Mouse (Mus musculus): ENCODE measurements around the gene Ugt1a5. TPM values are rescaled to one million over a fixed set of nuclear protein-coding genes. Genes with fewer than 3 reads are reported as not detected.

Ugt1a5 gene
- polyA plus RNA-seq, 1 experiment from 2014 or later = 0.05 TPM

DNA sequence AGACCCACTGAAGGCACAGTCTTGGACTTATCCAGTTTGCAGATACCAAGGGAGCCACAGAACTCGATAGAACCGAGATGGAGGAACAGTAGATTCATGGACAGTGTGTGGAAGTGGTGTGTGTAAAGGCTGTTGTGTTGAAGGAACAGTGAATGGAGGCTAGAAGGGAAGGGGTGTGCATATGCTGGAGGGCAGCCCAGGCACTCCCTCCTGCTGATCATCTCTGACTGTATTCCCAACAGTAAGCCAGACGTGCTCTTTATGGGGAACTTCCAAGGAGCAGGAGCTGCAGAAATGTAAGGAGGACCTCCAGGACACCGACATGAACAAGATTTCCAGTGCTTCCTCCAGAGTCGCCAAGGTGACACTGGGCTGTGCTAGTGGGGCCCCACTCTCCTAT, 84.2 kb downstream of the Ugt1a5 start:
- Histone ChIP-seq H3K4me2 (ENCODE audit: low read depth, low read length) (no peak overlapping the region), H3K36me3 (ENCODE audit: control insufficient read depth, insufficient read depth) (no peaks in the 10 kb centered on the region), H3K27me3 (ENCODE audit: control insufficient read depth, insufficient read depth, low read depth, low read length) (no peaks in the 10 kb centered on the region), H3K9ac (ENCODE audit: low read depth, low read length) (no peak overlapping the region), H3K27ac (ENCODE audit: low read length) (no peak overlapping the region), H3K9me3 (replicated peaks; ENCODE audit: control insufficient read depth, low read length) (peaks cover 7% of the 10 kb centered on the region), H3K4me3 (ENCODE audit: low read depth, low read length) (no peak overlapping the region), H3K4me1 (ENCODE audit: control insufficient read depth, low read depth, low read length) (no peaks in the 10 kb centered on the region)
- 59% methylated on average over 5 of the region's 5 CpGs for WGBS (ENCODE audit: insufficient replicate concordance)
- no peak for ATAC-seq (ENCODE audit: low read depth)

DNA sequence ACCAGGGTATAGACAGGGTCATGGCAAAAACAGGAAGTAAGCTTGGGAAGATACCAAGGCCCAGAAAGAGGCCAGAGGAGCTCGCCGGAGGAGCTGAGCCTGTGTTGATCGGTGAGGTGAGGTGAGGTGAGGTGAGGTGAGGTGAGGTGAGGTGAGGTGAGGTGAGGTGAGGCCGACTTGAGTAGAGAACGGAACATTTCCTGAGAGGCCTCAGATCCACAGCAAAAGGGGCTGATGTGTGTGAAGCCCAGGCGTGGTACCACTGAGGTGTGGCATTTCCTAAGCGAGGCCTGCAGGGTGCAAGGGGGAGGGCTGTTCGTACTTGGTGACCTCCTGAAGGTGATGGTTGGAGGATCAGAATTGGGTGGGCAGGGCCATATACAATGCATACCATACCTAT, 87.3 kb downstream of the Ugt1a5 start:
- H3K36me3 ChIP-seq (ENCODE audit: control insufficient read depth, insufficient read depth) = no peaks in the 10 kb centered on the region
- H3K9me3 ChIP-seq (replicated peaks; ENCODE audit: control insufficient read depth, low read length) = peaks cover 7% of the 10 kb centered on the region; the same call in 1 of the 2 replicates
- WGBS (ENCODE audit: insufficient replicate concordance) = 54% methylated on average over 8 of the region's 8 CpGs
- no peak overlapping the region for H3K27ac ChIP-seq (ENCODE audit: low read length)
- no peaks in the 10 kb centered on the region for H3K4me1 ChIP-seq (ENCODE audit: control insufficient read depth, low read depth, low read length)
- H3K27me3 ChIP-seq (ENCODE audit: control insufficient read depth, insufficient read depth, low read depth, low read length) = no peaks in the 10 kb centered on the region
- no peak overlapping the region for H3K4me3 ChIP-seq (ENCODE audit: low read depth, low read length)
- no peak overlapping the region for H3K4me2 ChIP-seq (ENCODE audit: low read depth, low read length)
- ATAC-seq (ENCODE audit: low read depth) = peak; percentile 5; the same call in 1 of the 2 replicates
- no peak overlapping the region for H3K9ac ChIP-seq (ENCODE audit: low read depth, low read length)

GRCm38 (mm10) chr1:88253540-88253939, 87.7 kb downstream of the Ugt1a5 start:
- Histone ChIP-seq H3K4me1 (ENCODE audit: control insufficient read depth, low read depth, low read length) (no peaks in the 10 kb centered on the region), H3K27me3 (ENCODE audit: control insufficient read depth, insufficient read depth, low read depth, low read length) (no peaks in the 10 kb centered on the region), H3K9ac (ENCODE audit: low read depth, low read length) (no peak overlapping the region), H3K36me3 (ENCODE audit: control insufficient read depth, insufficient read depth) (no peaks in the 10 kb centered on the region), H3K9me3 (replicated peaks; ENCODE audit: control insufficient read depth, low read length) (peaks cover 7% of the 10 kb centered on the region; the same call in 1 of the 2 replicates), H3K4me3 (ENCODE audit: low read depth, low read length) (no peak overlapping the region), H3K4me2 (ENCODE audit: low read depth, low read length) (no peak overlapping the region), H3K27ac (ENCODE audit: low read length) (no peak overlapping the region)
- WGBS (ENCODE audit: insufficient replicate concordance) = 54% methylated on average over 6 of the region's 6 CpGs
- peak; percentile 46 for ATAC-seq (ENCODE audit: low read depth)

DNA sequence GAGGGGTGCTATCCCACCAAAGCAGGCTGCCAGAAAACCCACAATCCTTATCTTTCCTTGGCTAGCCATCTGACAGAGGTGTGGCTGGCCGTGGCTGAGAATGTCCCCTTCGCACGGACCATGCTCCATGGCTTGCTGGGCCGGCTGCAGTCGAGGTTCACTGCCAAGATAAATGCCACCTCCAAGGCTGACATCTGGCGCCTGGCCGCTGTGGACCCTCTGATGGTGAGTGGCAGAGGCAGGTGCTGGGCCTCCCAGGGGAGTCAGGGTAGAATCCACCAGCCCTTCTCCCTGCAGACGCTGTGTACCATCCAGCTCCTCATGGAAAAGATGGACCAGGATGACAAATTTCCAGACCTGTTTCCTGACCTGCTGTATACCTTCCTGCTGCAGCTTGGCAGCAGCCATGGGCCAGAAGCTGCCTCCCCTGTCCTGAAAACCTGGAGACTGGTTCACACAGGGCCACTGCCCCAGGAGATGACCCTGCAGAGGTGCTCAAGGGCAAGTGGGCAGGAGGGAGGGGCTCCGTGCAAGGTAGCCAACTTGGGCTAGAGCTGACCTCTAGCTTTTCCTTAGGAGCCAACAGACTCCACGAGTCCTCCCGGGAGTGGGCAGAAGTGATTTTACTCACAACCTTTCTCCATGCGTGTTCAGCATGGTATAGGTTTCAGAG, 89.1 kb downstream of the Ugt1a5 start:
- H3K4me2 ChIP-seq (ENCODE audit: low read depth, low read length) = no peak overlapping the region
- H3K27ac ChIP-seq (ENCODE audit: low read length) = no peak overlapping the region
- H3K4me3 ChIP-seq (ENCODE audit: low read depth, low read length) = no peak overlapping the region
- H3K27me3 ChIP-seq (ENCODE audit: control insufficient read depth, insufficient read depth, low read depth, low read length) = no peaks in the 10 kb centered on the region
- no peak for ATAC-seq (ENCODE audit: low read depth)
- H3K4me1 ChIP-seq (ENCODE audit: control insufficient read depth, low read depth, low read length) = peaks cover 9% of the 10 kb centered on the region
- WGBS (ENCODE audit: insufficient replicate concordance) = 60% methylated on average over 12 of the region's 12 CpGs
- no peaks in the 10 kb centered on the region; the same call in 1 of the 2 replicates for H3K9me3 ChIP-seq (replicated peaks; ENCODE audit: control insufficient read depth, low read length)
- no peak overlapping the region for H3K9ac ChIP-seq (ENCODE audit: low read depth, low read length)
- no peaks in the 10 kb centered on the region for H3K36me3 ChIP-seq (ENCODE audit: control insufficient read depth, insufficient read depth)

- H3K4me3 ChIP-seq (ENCODE audit: low read depth, low read length) = no peak overlapping the region
- ATAC-seq (ENCODE audit: low read depth) = no peak
- no peak overlapping the region for H3K9ac ChIP-seq (ENCODE audit: low read depth, low read length)
- peaks cover 15% of the 10 kb centered on the region for H3K4me1 ChIP-seq (ENCODE audit: control insufficient read depth, low read depth, low read length)
- WGBS (ENCODE audit: insufficient replicate concordance) = 47% methylated on average over 2 of the region's 2 CpGs
- H3K27ac ChIP-seq (ENCODE audit: low read length) = no peak overlapping the region
- H3K27me3 ChIP-seq (ENCODE audit: control insufficient read depth, insufficient read depth, low read depth, low read length) = no peaks in the 10 kb centered on the region
- no peaks in the 10 kb centered on the region for H3K36me3 ChIP-seq (ENCODE audit: control insufficient read depth, insufficient read depth)
- no peak overlapping the region for H3K4me2 ChIP-seq (ENCODE audit: low read depth, low read length)
- H3K9me3 ChIP-seq (replicated peaks; ENCODE audit: control insufficient read depth, low read length) = no peaks in the 10 kb centered on the region; the same call in 1 of the 2 replicates
Observed at GRCm38 (mm10) chr1:88255466-88255857, 89.7 kb downstream of the Ugt1a5 start.

GRCm38 (mm10) chr1:88255989-88256754, 90.4 kb downstream of the Ugt1a5 start:
- Histone ChIP-seq H3K4me3 (ENCODE audit: low read depth, low read length) (no peak overlapping the region), H3K4me1 (ENCODE audit: control insufficient read depth, low read depth, low read length) (peaks cover 18% of the 10 kb centered on the region), H3K9me3 (replicated peaks; ENCODE audit: control insufficient read depth, low read length) (no peaks in the 10 kb centered on the region), H3K4me2 (ENCODE audit: low read depth, low read length) (no peak overlapping the region), H3K36me3 (ENCODE audit: control insufficient read depth, insufficient read depth) (no peaks in the 10 kb centered on the region; the same call in 1 of the 2 replicates), H3K27ac (ENCODE audit: low read length) (no peak overlapping the region), H3K27me3 (ENCODE audit: control insufficient read depth, insufficient read depth, low read depth, low read length) (no peaks in the 10 kb centered on the region), H3K9ac (ENCODE audit: low read depth, low read length) (no peak overlapping the region)
- ATAC-seq (ENCODE audit: low read depth) = no peak
- 62% methylated on average over 13 of the region's 13 CpGs for WGBS (ENCODE audit: insufficient replicate concordance)

- Histone ChIP-seq H3K4me1 (ENCODE audit: control insufficient read depth, low read depth, low read length) (peaks cover 23% of the 10 kb centered on the region), H3K36me3 (ENCODE audit: control insufficient read depth, insufficient read depth) (peaks cover 5% of the 10 kb centered on the region)
- no peak for ATAC-seq (ENCODE audit: low read depth)
Observed at GRCm38 (mm10) chr1:88256886-88257663, 91.3 kb downstream of the Ugt1a5 start.

GRCm38 (mm10) chr1:88257681-88258080, 91.9 kb downstream of the Ugt1a5 start:
- Histone ChIP-seq H3K4me2 (ENCODE audit: low read depth, low read length) (no peak overlapping the region), H3K9me3 (replicated peaks; ENCODE audit: control insufficient read depth, low read length) (no peaks in the 10 kb centered on the region), H3K27me3 (ENCODE audit: control insufficient read depth, insufficient read depth, low read depth, low read length) (no peaks in the 10 kb centered on the region), H3K9ac (ENCODE audit: low read depth, low read length) (no peak overlapping the region), H3K4me1 (ENCODE audit: control insufficient read depth, low read depth, low read length) (peaks cover 28% of the 10 kb centered on the region), H3K27ac (ENCODE audit: low read length) (no peak overlapping the region), H3K36me3 (ENCODE audit: control insufficient read depth, insufficient read depth) (peaks cover 11% of the 10 kb centered on the region), H3K4me3 (ENCODE audit: low read depth, low read length) (no peak overlapping the region)
- 62% methylated on average over 6 of the region's 6 CpGs for WGBS (ENCODE audit: insufficient replicate concordance)
- no peak for ATAC-seq (ENCODE audit: low read depth)

More at GRCm38 (mm10) chr1:88256886-88257663, 91.3 kb downstream of the Ugt1a5 start:
- no peak overlapping the region for H3K4me3 ChIP-seq (ENCODE audit: low read depth, low read length)
- H3K27ac ChIP-seq (ENCODE audit: low read length) = no peak overlapping the region
- no peak overlapping the region for H3K9ac ChIP-seq (ENCODE audit: low read depth, low read length)
- no peak overlapping the region for H3K4me2 ChIP-seq (ENCODE audit: low read depth, low read length)
- no peaks in the 10 kb centered on the region for H3K9me3 ChIP-seq (replicated peaks; ENCODE audit: control insufficient read depth, low read length)
- 56% methylated on average over 10 of the region's 10 CpGs for WGBS (ENCODE audit: insufficient replicate concordance)
- H3K27me3 ChIP-seq (ENCODE audit: control insufficient read depth, insufficient read depth, low read depth, low read length) = no peaks in the 10 kb centered on the region

Measured in liver, embryonic 16.5 days (tissue).